Mouse (Mus musculus) CH12F3 (cell line): ENCODE measurements around the gene Fgfr2.

Experiments used
- in situ Hi-C: fragments of 300-500 bp; cut with MboI; formaldehyde crosslinking; loops from 2 replicates; pipeline ENCODE4 v1.14.3; 2020; ENCODE audit warnings: low sequenced_read_pairs

Fgfr2 gene

GRCm38 (mm10) chr7:132091551-132091950, 1031.6 kb downstream of the Fgfr2 start:
- in situ Hi-C loops, result no loop called here

- in situ Hi-C loops, result no loop called here
These were observed 1034.5 kb downstream of the Fgfr2 start for GRCm38 (mm10) chr7:132088606-132089005.

GRCm38 (mm10) chr7:132088181-132088580, 1035.0 kb downstream of the Fgfr2 start:
- in situ Hi-C loops, result no loop called here

- in situ Hi-C loops, result no loop called here
These were observed 1047.3 kb downstream of the Fgfr2 start for GRCm38 (mm10) chr7:132075825-132076224.

GRCm38 (mm10) chr7:132074503-132074902, 1048.6 kb downstream of the Fgfr2 start:
- in situ Hi-C loops, result no loop called here

- in situ Hi-C loops, result no loop called here
These were observed 1052.1 kb downstream of the Fgfr2 start for GRCm38 (mm10) chr7:132070877-132071625.

GRCm38 (mm10) chr7:132067951-132068350, 1055.2 kb downstream of the Fgfr2 start:
- in situ Hi-C loops, result no loop called here

- in situ Hi-C loops, result no loop called here
These were observed 1055.6 kb downstream of the Fgfr2 start for GRCm38 (mm10) chr7:132067511-132067910.

- in situ Hi-C loops, result no loop called here
These were observed 1063.0 kb downstream of the Fgfr2 start for GRCm38 (mm10) chr7:132060116-132060515.

GRCm38 (mm10) chr7:132056565-132056964, 1066.6 kb downstream of the Fgfr2 start:
- in situ Hi-C loops, result no loop called here

- in situ Hi-C loops, result no loop called here
These were observed 1076.5 kb downstream of the Fgfr2 start for GRCm38 (mm10) chr7:132046662-132047061.

GRCm38 (mm10) chr7:132031940-132032531, 1091.1 kb downstream of the Fgfr2 start:
- in situ Hi-C loops, result no loop called here

GRCm38 (mm10) chr7:132026671-132027070, 1096.5 kb downstream of the Fgfr2 start:
- in situ Hi-C loops, result no loop called here

GRCm38 (mm10) chr7:132025591-132025990, 1097.6 kb downstream of the Fgfr2 start:
- in situ Hi-C loops, result no loop called here

GRCm38 (mm10) chr7:132015933-132016332, 1107.2 kb downstream of the Fgfr2 start:
- in situ Hi-C loops, result no loop called here

- in situ Hi-C loops, result no loop called here
These were observed 1108.0 kb downstream of the Fgfr2 start for GRCm38 (mm10) chr7:132015193-132015592.

- in situ Hi-C loops, result no loop called here
These were observed 1109.2 kb downstream of the Fgfr2 start for GRCm38 (mm10) chr7:132013970-132014369.

GRCm38 (mm10) chr7:132012969-132013679, 1110.0 kb downstream of the Fgfr2 start:
- in situ Hi-C loops, result no loop called here

- in situ Hi-C loops, result no loop called here
These were observed 1114.1 kb downstream of the Fgfr2 start for GRCm38 (mm10) chr7:132009002-132009401.

- in situ Hi-C loops, result no loop called here
These were observed 1117.0 kb downstream of the Fgfr2 start for GRCm38 (mm10) chr7:132005996-132006696.

- in situ Hi-C loops, result no loop called here
These were observed 1130.3 kb downstream of the Fgfr2 start for GRCm38 (mm10) chr7:131992873-131993272.
